Mouse (Mus musculus) spleen, adult 2 months (tissue): ENCODE data around the gene Pxk.

Experiments
- CTCF ChIP-seq: fragments of 200-500 bp; IDR thresholded peaks from 2 replicates; pipeline ENCODE4 v1.5.1; 2011; ENCODE audit warnings: mild to moderate bottlenecking, inconsistent platforms; ENCODE audit not compliant: insufficient read depth, insufficient read length, insufficient replicate concordance; ENCODE audit errors: extremely low read depth
- POLR2A ChIP-seq: fragments of 200-500 bp; IDR thresholded peaks from 2 replicates; pipeline ENCODE4 v1.6.1; 2011; ENCODE audit warnings: low read depth, low read length, inconsistent platforms

- no peak for TF ChIP-seq CTCF
- TF ChIP-seq POLR2A = no peak
These were observed 35.9 kb upstream of the Pxk start for GRCm38 (mm10) chr14:8062076-8062475.
